8 mouse cellular contexts compared by ENCODE assay signal in the genomic region with DNA sequence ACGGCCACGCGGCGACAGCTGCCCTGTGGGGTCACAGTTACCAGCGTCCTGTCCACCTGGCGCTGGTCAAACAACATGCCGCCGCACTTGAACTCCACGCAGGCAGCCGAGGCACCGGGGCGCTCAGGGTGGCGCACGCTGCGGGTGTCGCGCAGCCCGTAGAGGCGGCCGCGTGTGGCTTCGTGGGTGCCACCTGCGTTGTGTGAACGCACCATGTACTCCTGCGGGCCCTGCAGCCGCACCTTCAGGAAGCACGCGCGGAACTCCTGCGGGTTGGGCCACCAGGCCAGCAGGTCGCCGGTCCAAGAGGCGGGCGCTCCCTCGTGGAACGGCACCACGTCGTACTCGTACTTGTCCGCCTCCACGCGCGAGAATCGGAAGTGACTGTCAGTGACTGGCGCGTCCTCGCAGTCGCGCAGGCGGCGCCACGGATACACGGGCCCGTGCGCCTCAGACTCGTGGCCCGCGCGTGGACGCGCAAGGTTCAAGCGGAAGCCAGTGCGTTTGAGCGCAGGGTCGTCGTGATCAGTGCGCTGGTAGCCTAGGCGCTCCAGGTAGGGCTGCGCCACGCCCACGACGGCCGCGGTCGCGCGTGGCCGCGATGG. TPM values are rescaled to one million over a fixed set of nuclear protein-coding genes. Genes with fewer than 3 reads are reported as not detected.
DNase-seq lines count a peak whose midpoint lies in the region; ATAC-seq lines count a peak whose summit lies in the region.

No protein-coding gene starts in this region.

- no peak for ATAC-seq in megakaryocyte, adult 5-6 weeks (ENCODE audit: poor library complexity, severe bottlenecking)
- ATAC-seq in limb, embryonic 13.5 days (ENCODE audit: low FRiP score, low read depth) = no peak
- 0 out of 2 replicates have a peak, but pooled peaks have one; percentile 1 for ATAC-seq in stomach, embryonic 14.5 days (ENCODE audit: insufficient number of reproducible peaks, insufficient read depth, low FRiP score, low read depth)

- DNase-seq in cerebellum, adult 9-11 months = peak; percentile 5
- no peak for DNase-seq in cerebellum, postnatal 36 days
- DNase-seq in layer of hippocampus, adult 9-11 months = no peak
- no peak for DNase-seq in urinary bladder, postnatal 10 days (ENCODE audit: low spot score)

- peak overlapping the region; percentile 50 for H3K9ac ChIP-seq in limb, embryonic 13.5 days
- H3K9ac ChIP-seq in stomach, embryonic 14.5 days (replicated peaks; ENCODE audit: low read depth, low read length) = no peak overlapping the region

- H3K27ac ChIP-seq in limb, embryonic 13.5 days = no peak overlapping the region
- no peak overlapping the region for H3K27ac ChIP-seq in stomach, embryonic 14.5 days (ENCODE audit: low read length)

- H3K4me1 ChIP-seq in megakaryocyte, embryonic 14.5 days = peaks cover 35% of the 10 kb centered on the region
- H3K4me1 ChIP-seq in limb, embryonic 13.5 days = peaks cover 11% of the 10 kb centered on the region
- H3K4me1 ChIP-seq in stomach, embryonic 14.5 days (ENCODE audit: control insufficient read depth, insufficient read depth, low read length) = 0 out of 2 replicates have a peak, but pooled peaks cover 4% of the 10 kb centered on the region

- peaks cover 96% of the 10 kb centered on the region for H3K27me3 ChIP-seq in megakaryocyte, embryonic 14.5 days (replicated peaks)
- peaks cover 100% of the 10 kb centered on the region for H3K27me3 ChIP-seq in limb, embryonic 13.5 days
- H3K27me3 ChIP-seq in stomach, embryonic 14.5 days (ENCODE audit: control insufficient read depth, insufficient read depth, low read length) = peaks cover 70% of the 10 kb centered on the region

- WGBS in limb, embryonic 13.5 days = 15% methylated on average over 79 of the region's 79 CpGs
- 21% methylated on average over 79 of the region's 79 CpGs for WGBS in stomach, embryonic 14.5 days

- H3K36me3 ChIP-seq in megakaryocyte, embryonic 14.5 days (replicated peaks; ENCODE audit: low read length) = peaks cover 8% of the 10 kb centered on the region
- H3K36me3 ChIP-seq in limb, embryonic 13.5 days = no peaks in the 10 kb centered on the region
- H3K36me3 ChIP-seq in stomach, embryonic 14.5 days (ENCODE audit: control insufficient read depth, insufficient read depth, low read length) = no peaks in the 10 kb centered on the region

- peak overlapping the region; percentile 63 for H3K4me2 ChIP-seq in limb, embryonic 13.5 days (replicated peaks)
- peak overlapping the region; percentile 49 for H3K4me2 ChIP-seq in stomach, embryonic 14.5 days (replicated peaks; ENCODE audit: low read depth, low read length)

- H3K4me3 ChIP-seq in megakaryocyte, embryonic 14.5 days (replicated peaks) = peak overlapping the region; percentile 89
- peak overlapping the region; percentile 47 for H3K4me3 ChIP-seq in limb, embryonic 13.5 days
- H3K4me3 ChIP-seq in stomach, embryonic 14.5 days (ENCODE audit: low read depth, low read length) = peak overlapping the region; percentile 35

- H3K9me3 ChIP-seq in megakaryocyte, embryonic 14.5 days = peaks cover 50% of the 10 kb centered on the region
- no peaks in the 10 kb centered on the region for H3K9me3 ChIP-seq in limb, embryonic 13.5 days
- H3K9me3 ChIP-seq in stomach, embryonic 14.5 days (ENCODE audit: control insufficient read depth, low read depth, low read length) = no peaks in the 10 kb centered on the region

RNA-seq across cellular contexts. Expression of gene Cilp2, which starts 6.1 kb away (rescaled TPM):
- polyA plus RNA-seq in megakaryocyte, embryonic 14.5 days (2012; ENCODE audit: insufficient read depth, low replicate concordance) = 0.20 TPM in 1 of 2 replicates, not detected in the other
- not detected in 2 replicates for total RNA-seq in megakaryocyte, adult 5-6 weeks (2015)
- total RNA-seq in megakaryocyte, adult 5-6 weeks (2017) = not detected in 2 replicates
- polyA plus RNA-seq in limb, embryonic 13.5 days (2015; fragmentation: Nextera tagmentation; extraction: Ambion mirVana) = 1.2 and 1.6 TPM in 2 replicates
- 0.42 and 0.64 TPM in 2 replicates for polyA plus RNA-seq in stomach, embryonic 14.5 days (2014; fragmentation: Nextera tagmentation; extraction: Ambion mirVana)

RNA-seq across cellular contexts. Expression of gene Tssk6, which starts 20.6 kb away (rescaled TPM):
- polyA plus RNA-seq in megakaryocyte, embryonic 14.5 days (2012; ENCODE audit: insufficient read depth, low replicate concordance) = 1.3 and 5.3 TPM in 2 replicates
- 0.27 TPM in 1 of 2 replicates, not detected in the other for total RNA-seq in megakaryocyte, adult 5-6 weeks (2015)
- total RNA-seq in megakaryocyte, adult 5-6 weeks (2017) = 0.16 and 0.26 TPM in 2 replicates
- polyA plus RNA-seq in limb, embryonic 13.5 days (2015; fragmentation: Nextera tagmentation; extraction: Ambion mirVana) = 4.3 TPM in 2 replicates
- 3.4 and 3.9 TPM in 2 replicates for polyA plus RNA-seq in stomach, embryonic 14.5 days (2014; fragmentation: Nextera tagmentation; extraction: Ambion mirVana)

RNA-seq across cellular contexts. Expression of gene Ndufa13, which starts 21.0 kb away (rescaled TPM):
- 31.7 and 195 TPM in 2 replicates for polyA plus RNA-seq in megakaryocyte, embryonic 14.5 days (2012; ENCODE audit: insufficient read depth, low replicate concordance)
- 63.4 and 75.7 TPM in 2 replicates for total RNA-seq in megakaryocyte, adult 5-6 weeks (2015)
- total RNA-seq in megakaryocyte, adult 5-6 weeks (2017) = 120 and 143 TPM in 2 replicates
- polyA plus RNA-seq in limb, embryonic 13.5 days (2015; fragmentation: Nextera tagmentation; extraction: Ambion mirVana) = 173 and 181 TPM in 2 replicates
- polyA plus RNA-seq in stomach, embryonic 14.5 days (2014; fragmentation: Nextera tagmentation; extraction: Ambion mirVana) = 190 and 202 TPM in 2 replicates

RNA-seq across cellular contexts. Expression of gene Yjefn3, which starts 21.1 kb away (rescaled TPM):
- 4.7 and 13.7 TPM in 2 replicates for polyA plus RNA-seq in megakaryocyte, embryonic 14.5 days (2012; ENCODE audit: insufficient read depth, low replicate concordance)
- total RNA-seq in megakaryocyte, adult 5-6 weeks (2015) = 3.1 TPM in 1 of 2 replicates, not detected in the other
- total RNA-seq in megakaryocyte, adult 5-6 weeks (2017) = not detected in 2 replicates
- 4.2 and 6.6 TPM in 2 replicates for polyA plus RNA-seq in limb, embryonic 13.5 days (2015; fragmentation: Nextera tagmentation; extraction: Ambion mirVana)
- 3.7 and 4.9 TPM in 2 replicates for polyA plus RNA-seq in stomach, embryonic 14.5 days (2014; fragmentation: Nextera tagmentation; extraction: Ambion mirVana)

RNA-seq across cellular contexts. Expression of gene Pbx4, which starts 49.1 kb away (rescaled TPM):
- 1.7 TPM in 1 of 2 replicates, not detected in the other for polyA plus RNA-seq in megakaryocyte, embryonic 14.5 days (2012; ENCODE audit: insufficient read depth, low replicate concordance)
- 1.3 and 2.4 TPM in 2 replicates for total RNA-seq in megakaryocyte, adult 5-6 weeks (2015)
- 0.57 and 1.9 TPM in 2 replicates for total RNA-seq in megakaryocyte, adult 5-6 weeks (2017)
- polyA plus RNA-seq in limb, embryonic 13.5 days (2015; fragmentation: Nextera tagmentation; extraction: Ambion mirVana) = 8.5 and 8.7 TPM in 2 replicates
- polyA plus RNA-seq in stomach, embryonic 14.5 days (2014; fragmentation: Nextera tagmentation; extraction: Ambion mirVana) = 5.9 and 8.8 TPM in 2 replicates

Comparison
In these comparisons a context has a peak if more than half of its experiments do, and no peak if none do; other contexts are left out.
1. H3K4me3 ChIP-seq: peak in every context shown above with its lines; median percentile 89 in megakaryocyte, embryonic 14.5 days; 47 in limb, embryonic 13.5 days; 35 in stomach, embryonic 14.5 days.